22 mouse cellular contexts compared by ENCODE assay signal in the genomic region with DNA sequence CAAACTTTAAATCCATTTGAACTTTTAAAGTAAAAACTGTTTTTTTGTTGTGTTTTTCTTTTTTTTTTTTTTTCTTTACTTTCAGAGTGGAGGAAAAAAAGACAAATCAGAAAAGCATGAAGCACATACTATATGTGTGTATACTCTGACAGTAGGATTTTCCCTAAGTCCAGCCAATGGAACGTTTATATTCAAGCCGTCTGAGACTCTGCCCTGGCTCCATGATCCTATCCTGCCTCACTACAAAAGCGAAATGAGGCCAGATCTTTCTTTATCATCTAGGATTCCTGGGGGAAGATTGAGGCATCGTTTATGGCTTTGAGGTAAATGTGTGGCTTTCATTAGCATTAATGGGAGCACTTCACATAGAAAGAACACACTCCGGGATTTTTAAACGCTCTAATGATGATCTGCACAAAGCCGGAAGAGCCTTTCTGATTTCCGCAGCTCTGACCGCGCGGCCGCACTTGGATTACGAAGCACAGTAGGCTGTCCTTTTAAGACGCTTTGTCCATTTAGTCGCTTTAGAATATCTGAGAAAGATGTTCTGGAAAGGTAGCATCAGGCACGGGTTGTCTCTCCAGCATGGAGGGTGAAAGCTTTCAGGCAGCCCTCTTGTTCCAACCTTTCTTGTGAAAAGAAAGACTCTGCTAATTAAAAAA.
DNase-seq lines count a peak whose midpoint lies in the region; ATAC-seq lines count a peak whose summit lies in the region.
"Had no signal": no experiment of that assay in that cellular context is flagged by ENCODE, and none has a peak within 500 bp of the region (broad histone marks: within the 10 kb centered on the region; RNA-seq: fewer than 3 reads in every experiment).

No protein-coding gene starts in this region.

- 74% methylated on average over 16 of the region's 16 CpGs for WGBS in hindbrain, embryonic 13.5 days
- WGBS in hindbrain, embryonic 12.5 days, result 80% methylated on average over 16 of the region's 16 CpGs
- 22% methylated on average over 16 of the region's 16 CpGs for WGBS in forebrain, embryonic 15.5 days
- 87% methylated on average over 16 of the region's 16 CpGs for WGBS in heart, embryonic 10.5 days

- 0 out of 2 replicates have a peak overlapping the region, but pooled peaks have one; percentile 2 for H3K4me2 ChIP-seq in hindbrain, embryonic 13.5 days
- no peak overlapping the region for H3K4me2 ChIP-seq in hindbrain, embryonic 12.5 days (replicated peaks)
- H3K4me2 ChIP-seq in forebrain, embryonic 15.5 days (replicated peaks), result peak overlapping the region; percentile 39
- H3K4me2 ChIP-seq: liver, embryonic 12.5 days; lung, embryonic 14.5 days; neural tube, embryonic 12.5 days had no signal

- no peak for ATAC-seq in hindbrain, embryonic 13.5 days (ENCODE audit: low FRiP score)
- ATAC-seq in hindbrain, embryonic 12.5 days (ENCODE audit: low FRiP score), result no peak
- peak; percentile 73 for ATAC-seq in forebrain, embryonic 15.5 days (replicated peaks)
- ATAC-seq: activated CD4-positive, CD25-positive, alpha-beta regulatory T cell, adult 4 months; inflammation-experienced regulatory T-cells, adult 6 months; liver, embryonic 12.5 days had no signal

- no peaks in the 10 kb centered on the region for H3K4me1 ChIP-seq in hindbrain, embryonic 13.5 days (replicated peaks)
- H3K4me1 ChIP-seq in hindbrain, embryonic 12.5 days, result no peaks in the 10 kb centered on the region
- H3K4me1 ChIP-seq in forebrain, embryonic 15.5 days, result no peaks in the 10 kb centered on the region
- no peaks in the 10 kb centered on the region for H3K4me1 ChIP-seq in heart, embryonic 10.5 days
- H3K4me1 ChIP-seq: liver, embryonic 12.5 days; neural tube, embryonic 12.5 days had no signal

- H3K9ac ChIP-seq in hindbrain, embryonic 13.5 days, result no peak overlapping the region
- H3K9ac ChIP-seq in hindbrain, embryonic 12.5 days, result no peak overlapping the region
- H3K9ac ChIP-seq in forebrain, embryonic 15.5 days (replicated peaks), result peak overlapping the region; percentile 20
- H3K9ac ChIP-seq: liver, embryonic 12.5 days; lung, embryonic 14.5 days; neural tube, embryonic 12.5 days had no signal

- no peaks in the 10 kb centered on the region for H3K9me3 ChIP-seq in hindbrain, embryonic 13.5 days
- H3K9me3 ChIP-seq in hindbrain, embryonic 12.5 days (replicated peaks), result no peaks in the 10 kb centered on the region
- no peaks in the 10 kb centered on the region for H3K9me3 ChIP-seq in forebrain, embryonic 15.5 days
- no peaks in the 10 kb centered on the region for H3K9me3 ChIP-seq in heart, embryonic 10.5 days
- H3K9me3 ChIP-seq: liver, embryonic 12.5 days; neural tube, embryonic 12.5 days had no signal

- H3K36me3 ChIP-seq in hindbrain, embryonic 13.5 days, result no peaks in the 10 kb centered on the region
- no peaks in the 10 kb centered on the region for H3K36me3 ChIP-seq in hindbrain, embryonic 12.5 days
- H3K36me3 ChIP-seq in forebrain, embryonic 15.5 days, result no peaks in the 10 kb centered on the region
- H3K36me3 ChIP-seq in heart, embryonic 10.5 days, result no peaks in the 10 kb centered on the region
- H3K36me3 ChIP-seq: liver, embryonic 12.5 days; neural tube, embryonic 12.5 days had no signal

- intact Hi-C loops in left cerebral cortex, postnatal 36 days (cut with DNase I), result no loop called here

- DNase-seq in right cerebral cortex, postnatal 4 days, result peak; percentile 6
- DNase-seq in right cerebral cortex, postnatal 14 days, result no peak
- no peak for DNase-seq in heart, embryonic 10.5 days (ENCODE audit: low spot score)
- no peak for DNase-seq in adrenal gland, adult 8-10 months
- DNase-seq in left cerebral cortex, postnatal 36 days (ENCODE audit: low spot score in 2 of 2), result no peak
- DNase-seq: adrenal gland, postnatal 25 days; cerebellum, adult 8-10 months; embryo, embryonic 11 days; heart, postnatal 4 days; kidney, adult 9 months; kidney, postnatal 36 days; layer of hippocampus, postnatal 36 days; lung, embryonic 14.5 days; lung, postnatal 4 days; thymus, postnatal 4 days had no signal

- no peaks in the 10 kb centered on the region for H3K27me3 ChIP-seq in hindbrain, embryonic 13.5 days
- no peaks in the 10 kb centered on the region for H3K27me3 ChIP-seq in hindbrain, embryonic 12.5 days
- H3K27me3 ChIP-seq in forebrain, embryonic 15.5 days, result no peaks in the 10 kb centered on the region
- H3K27me3 ChIP-seq in heart, embryonic 10.5 days (ENCODE audit: insufficient read depth, poor library complexity, severe bottlenecking), result no peaks in the 10 kb centered on the region
- H3K27me3 ChIP-seq: liver, embryonic 12.5 days; neural tube, embryonic 12.5 days had no signal

- no peak overlapping the region for H3K27ac ChIP-seq in hindbrain, embryonic 13.5 days
- H3K27ac ChIP-seq in hindbrain, embryonic 12.5 days, result no peak overlapping the region
- no peak overlapping the region for H3K27ac ChIP-seq in forebrain, embryonic 15.5 days (replicated peaks)
- no peak overlapping the region for H3K27ac ChIP-seq in heart, embryonic 10.5 days
- H3K27ac ChIP-seq: liver, embryonic 12.5 days; neural tube, embryonic 12.5 days had no signal

- H3K4me3 ChIP-seq in hindbrain, embryonic 13.5 days, result no peak overlapping the region
- no peak overlapping the region for H3K4me3 ChIP-seq in hindbrain, embryonic 12.5 days
- H3K4me3 ChIP-seq in forebrain, embryonic 15.5 days, result peak overlapping the region; percentile 20
- no peak overlapping the region for H3K4me3 ChIP-seq in heart, embryonic 10.5 days
- H3K4me3 ChIP-seq: liver, embryonic 12.5 days; neural tube, embryonic 12.5 days had no signal
